Mouse (Mus musculus) cortical plate, adult 2 months (tissue): ENCODE results near the gene Rassf8. TPM values are rescaled to one million over a fixed set of nuclear protein-coding genes. Genes with fewer than 3 reads are reported as not detected.

Source experiments
- H3K27ac ChIP-seq: fragments of 200-500 bp; 2 replicates; pipeline ENCODE4 v1.5.1; 2012; ENCODE audit warnings: low read length, control low read depth, inconsistent platforms; ENCODE audit not compliant: insufficient read depth
- H3K4me1 ChIP-seq: fragments of 200-500 bp; 2 replicates; pipeline ENCODE4 v1.6.1; 2011; ENCODE audit warnings: low read length; ENCODE audit not compliant: control insufficient read depth, insufficient read depth
- H3K4me3 ChIP-seq: fragments of 200-500 bp; 2 replicates; pipeline ENCODE4 v1.5.1; 2011; ENCODE audit warnings: mild to moderate bottlenecking, low read length, control low read depth; ENCODE audit not compliant: insufficient read depth
- CTCF ChIP-seq: fragments of 200-500 bp; IDR thresholded peaks from 2 replicates; pipeline ENCODE4 v1.5.1; 2011; ENCODE audit warnings: mild to moderate bottlenecking, control low read depth, low read length; ENCODE audit not compliant: insufficient read depth; ENCODE audit errors: extremely low read depth
- POLR2A ChIP-seq: fragments of 200-500 bp; IDR thresholded peaks from 2 replicates; pipeline ENCODE4 v1.6.1; 2011; ENCODE audit warnings: mild to moderate bottlenecking, low read length, control low read depth; ENCODE audit not compliant: insufficient read depth; ENCODE audit errors: extremely low read depth
- polyA plus RNA-seq: library from polyadenylated mRNA; depleted of rRNA; stranded (reverse); fragments of >200 nt; gene quantifications from 2 replicates; pipeline ENCODE4 v1.2.3, GENCODE M21; 2012

The Rassf8 gene
- polyA plus RNA-seq, 1 experiment = 14.7 TPM

DNA sequence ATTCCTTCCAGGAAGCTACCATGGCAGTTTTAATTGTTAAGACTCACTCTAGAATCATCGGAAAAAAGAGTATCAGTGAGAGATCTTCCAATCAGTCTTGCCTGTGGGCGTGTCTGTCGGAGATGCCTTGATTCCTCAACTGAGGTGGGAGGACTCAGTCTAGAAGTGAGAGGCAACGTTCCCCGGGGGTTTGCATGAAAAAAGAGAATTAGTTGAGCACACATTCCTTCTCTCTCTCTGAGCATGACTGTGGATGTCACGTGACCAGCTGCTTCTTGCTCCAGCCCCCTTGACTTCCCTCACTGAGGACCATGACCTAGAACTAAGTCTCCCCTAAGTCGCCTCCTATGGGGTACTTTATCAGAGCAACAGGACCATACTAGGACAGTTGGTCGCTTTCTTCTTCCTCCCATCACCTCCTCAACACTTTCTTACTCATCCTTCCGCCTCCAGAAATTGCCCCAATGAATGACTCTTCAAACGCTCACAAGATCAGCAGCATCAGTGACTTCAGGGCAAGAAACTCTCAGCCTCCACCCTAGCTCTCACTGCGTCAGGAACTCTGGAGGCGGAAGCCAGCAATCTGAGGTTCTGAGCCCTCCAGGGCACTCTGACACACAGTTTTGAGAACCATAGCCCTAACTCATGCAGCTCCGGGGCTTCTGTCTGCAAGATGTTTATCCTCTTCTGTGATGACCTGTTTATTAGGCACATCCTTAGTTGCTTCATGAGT is 23.3 kb upstream of the Rassf8 start:
- TF ChIP-seq POLR2A (no peak), CTCF (no peak)
- no peaks in the 10 kb centered on the region for H3K4me1 ChIP-seq
- no peak overlapping the region for H3K27ac ChIP-seq

DNA sequence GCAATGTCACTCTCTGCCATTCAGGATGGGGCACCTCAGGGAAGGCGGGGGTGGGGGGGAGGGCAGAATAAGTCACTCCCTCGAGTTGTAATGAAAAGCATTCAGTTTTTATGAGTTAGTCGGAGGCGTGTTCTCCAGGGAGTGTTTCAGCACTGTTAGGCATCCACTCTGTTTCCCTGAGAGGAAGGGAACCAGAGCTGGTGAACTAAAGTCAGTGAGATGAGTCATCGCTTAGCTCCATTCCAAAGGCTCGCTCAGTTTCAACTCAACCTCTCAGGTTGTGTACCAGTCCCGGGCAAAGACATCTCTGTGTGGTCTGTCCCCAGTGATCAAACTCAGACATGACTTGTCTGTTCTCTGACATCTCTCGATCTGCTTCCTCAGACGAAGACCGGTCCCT is 20.7 kb upstream of the Rassf8 start:
- H3K4me3 ChIP-seq = no peak overlapping the region
- no peaks in the 10 kb centered on the region for H3K4me1 ChIP-seq
- TF ChIP-seq POLR2A = no peak
- TF ChIP-seq CTCF = no peak
- H3K27ac ChIP-seq = no peak overlapping the region

More for the DNA sequence above, 23.3 kb upstream of the Rassf8 start:
- H3K4me3 ChIP-seq = no peak overlapping the region

DNA sequence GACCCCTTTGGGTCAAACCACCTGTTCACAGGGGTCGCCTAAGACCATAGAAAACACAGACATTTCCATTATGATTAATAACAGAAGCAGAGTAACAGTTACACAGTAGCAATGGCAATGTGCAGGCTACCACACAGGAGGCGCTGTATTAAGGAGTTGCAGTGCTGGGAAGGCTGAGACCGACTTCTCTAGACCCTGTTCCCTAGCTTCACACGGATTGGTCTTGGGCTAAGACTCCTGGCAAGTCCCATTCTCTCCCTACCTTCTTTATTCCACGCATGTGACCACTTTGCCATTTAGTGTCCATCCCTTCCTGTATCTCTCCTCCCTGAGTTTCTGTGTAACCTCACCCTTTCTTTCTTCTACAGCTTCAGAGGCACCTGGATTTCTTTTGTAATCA is 19.6 kb upstream of the Rassf8 start:
- H3K27ac ChIP-seq = no peak overlapping the region
- H3K4me3 ChIP-seq = no peak overlapping the region
- no peak for TF ChIP-seq POLR2A
- TF ChIP-seq CTCF = no peak
- no peaks in the 10 kb centered on the region for H3K4me1 ChIP-seq

DNA sequence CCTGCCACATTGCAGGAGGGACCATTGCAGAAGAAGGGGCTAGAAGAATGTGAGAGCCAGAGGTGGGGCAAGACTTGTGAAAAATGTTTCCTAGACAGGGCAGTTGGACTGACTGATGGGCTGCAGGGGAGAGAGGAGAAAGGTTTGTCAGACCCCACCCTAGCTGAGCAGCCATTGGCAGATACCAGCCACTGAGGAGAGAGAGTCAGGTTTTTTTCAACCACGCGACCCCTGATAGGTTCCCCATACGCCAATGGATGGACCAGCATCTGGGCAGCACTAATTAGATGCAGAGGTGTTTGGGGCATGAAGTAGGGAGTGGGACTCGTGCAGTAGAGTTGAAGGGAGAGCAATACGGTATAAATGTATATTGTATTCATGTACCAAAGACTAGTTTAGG is 13.7 kb upstream of the Rassf8 start:
- Histone ChIP-seq H3K4me3 (no peak overlapping the region), H3K4me1 (no peaks in the 10 kb centered on the region), H3K27ac (no peak overlapping the region)
- no peak for TF ChIP-seq POLR2A
- TF ChIP-seq CTCF = no peak

DNA sequence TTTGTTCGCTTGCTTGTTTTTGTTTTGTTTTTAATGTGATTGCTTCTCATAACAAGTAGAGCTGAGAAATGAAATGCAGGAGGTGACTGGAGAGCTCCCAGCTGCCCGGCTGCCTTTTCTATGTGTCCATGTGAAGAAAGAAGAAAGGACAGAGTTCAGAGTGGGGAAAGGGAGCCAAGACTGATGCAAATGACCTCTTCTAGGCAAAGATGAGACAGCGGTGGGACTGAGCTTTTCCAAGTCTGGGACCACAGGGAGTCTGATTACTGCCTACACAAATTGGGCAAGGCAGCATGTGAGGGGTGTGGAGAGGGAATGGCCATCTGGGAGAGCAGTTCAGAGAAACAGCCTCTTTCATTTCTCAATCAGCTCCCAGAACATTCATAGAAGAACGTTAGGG is 13.3 kb upstream of the Rassf8 start:
- Histone ChIP-seq H3K27ac (no peak overlapping the region), H3K4me3 (no peak overlapping the region), H3K4me1 (no peaks in the 10 kb centered on the region)
- TF ChIP-seq POLR2A (no peak), CTCF (no peak)

- TF ChIP-seq POLR2A (no peak), CTCF (no peak)
- no peak overlapping the region for H3K4me3 ChIP-seq
- no peaks in the 10 kb centered on the region for H3K4me1 ChIP-seq
- H3K27ac ChIP-seq = no peak overlapping the region
Measured at GRCm38 (mm10) chr6:145733911-145734310, 12.6 kb upstream of the Rassf8 start.

DNA sequence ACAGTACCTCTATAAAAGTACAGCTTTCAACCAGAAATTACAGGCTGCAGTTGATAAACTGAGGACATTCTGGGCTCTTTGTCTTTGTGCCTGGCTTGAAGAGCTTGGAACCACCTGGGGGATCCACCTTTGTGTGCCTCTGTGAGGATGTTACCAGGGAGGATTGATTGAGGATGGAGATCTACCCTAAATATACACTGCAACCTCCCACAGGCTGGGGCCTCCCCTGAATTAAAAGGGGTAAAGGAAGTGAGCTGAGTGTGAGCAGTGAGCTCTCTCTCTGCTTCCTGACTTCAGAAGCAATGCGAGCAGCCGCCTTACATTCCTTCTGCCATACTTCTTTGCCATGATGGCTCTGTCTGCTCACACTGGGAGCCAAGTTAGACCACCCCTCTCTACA is 10.4 kb upstream of the Rassf8 start:
- no peak overlapping the region for H3K4me3 ChIP-seq
- TF ChIP-seq CTCF (no peak), POLR2A (no peak)
- no peaks in the 10 kb centered on the region for H3K4me1 ChIP-seq
- no peak overlapping the region for H3K27ac ChIP-seq

DNA sequence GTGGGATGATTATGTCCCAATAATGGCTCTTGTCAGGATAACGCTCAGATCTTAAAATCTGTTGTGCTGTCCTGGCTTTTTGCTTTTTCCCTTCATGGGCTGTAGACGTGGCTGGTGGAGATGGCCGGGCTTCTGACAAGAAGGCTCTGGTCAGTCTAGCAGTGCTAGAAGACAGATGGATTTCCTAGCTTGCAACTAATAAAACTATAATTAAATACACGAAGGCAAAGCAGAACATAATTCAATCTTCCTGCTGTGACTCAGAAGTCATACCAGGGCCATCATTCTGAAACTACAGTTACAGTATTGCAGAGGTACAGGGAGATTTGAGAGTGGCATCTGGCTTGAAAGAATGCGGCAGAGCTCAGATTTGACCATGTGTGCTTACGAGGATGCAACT is 7.3 kb upstream of the Rassf8 start:
- no peak overlapping the region for H3K4me3 ChIP-seq
- TF ChIP-seq POLR2A = no peak
- H3K27ac ChIP-seq = no peak overlapping the region

DNA sequence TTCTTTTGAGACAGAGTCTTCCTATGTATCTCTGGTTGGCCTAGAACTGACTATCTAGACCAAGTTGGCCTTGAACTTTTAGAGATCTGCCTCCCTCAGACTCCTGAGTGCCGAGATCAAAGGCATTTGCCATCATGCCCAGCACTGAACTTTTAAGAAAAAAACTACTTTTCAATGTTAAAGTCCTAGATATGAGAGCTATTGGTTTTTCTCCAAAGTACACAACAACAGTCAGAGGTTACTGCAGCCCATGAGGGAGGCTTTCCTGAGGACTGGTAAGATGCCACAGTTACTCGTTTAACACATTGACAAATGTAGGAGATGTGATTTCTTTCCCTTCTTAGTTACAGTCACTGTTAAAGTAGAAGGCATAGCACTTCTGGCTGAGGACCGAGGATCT is 6.5 kb upstream of the Rassf8 start:
- no peak overlapping the region for H3K27ac ChIP-seq
- TF ChIP-seq POLR2A (no peak), CTCF (no peak)
- H3K4me1 ChIP-seq = no peaks in the 10 kb centered on the region
- no peak overlapping the region for H3K4me3 ChIP-seq

More for the DNA sequence above, 7.3 kb upstream of the Rassf8 start:
- H3K4me1 ChIP-seq = no peaks in the 10 kb centered on the region

- TF ChIP-seq POLR2A (no peak), CTCF (no peak)
- Histone ChIP-seq H3K27ac (no peak overlapping the region), H3K4me1 (no peaks in the 10 kb centered on the region), H3K4me3 (no peak overlapping the region)
Measured at GRCm38 (mm10) chr6:145745291-145745690, 1.3 kb upstream of the Rassf8 start.
